Mouse (Mus musculus): ENCODE measurements at regions not wholly inside any gene's neighbourhood (a gene's known extent, or its start where the extent isn't known, plus 50 kb on each side); places are given as distances from the start of the nearest gene placed in this dataset.
A peak's percentile ranks its signal among the peaks of the same experiment; 100 is the strongest.

- DNase-seq (ENCODE audit: low spot score) (peak; percentile 10), ATAC-seq (ENCODE audit: low FRiP score) (peak; percentile 54; the same call in 1 of the 2 replicates)
- H3K4me1 ChIP-seq (replicated peaks; ENCODE audit: control insufficient read depth, insufficient read depth, low read length), result no peaks in the 10 kb centered on the region
- 66% methylated on average over 7 of the region's 7 CpGs for WGBS
- no peak overlapping the region for H3K4me2 ChIP-seq (replicated peaks; ENCODE audit: low read depth, low read length)
- no peaks in the 10 kb centered on the region for H3K9me3 ChIP-seq (ENCODE audit: control insufficient read depth, low read length)
- H3K27me3 ChIP-seq (ENCODE audit: control insufficient read depth, insufficient read depth, low read length), result no peaks in the 10 kb centered on the region
- no peaks in the 10 kb centered on the region for H3K36me3 ChIP-seq (ENCODE audit: control insufficient read depth, insufficient read depth, low read length)
- H3K4me3 ChIP-seq (ENCODE audit: low read depth, low read length), result no peak overlapping the region
- H3K9ac ChIP-seq (ENCODE audit: low read depth, low read length), result no peak overlapping the region
- H3K27ac ChIP-seq (ENCODE audit: low read depth, low read length), result no peak overlapping the region
These were observed 133.4 kb upstream of the D16Ertd472e start for GRCm38 (mm10) chr16:78709943-78710342.

GRCm38 (mm10) chr16:78707566-78707965 lies 131.1 kb upstream of the D16Ertd472e start:
- Histone ChIP-seq H3K4me1 (replicated peaks; ENCODE audit: control insufficient read depth, insufficient read depth, low read length) (no peaks in the 10 kb centered on the region), H3K4me3 (ENCODE audit: low read depth, low read length) (no peak overlapping the region), H3K27me3 (ENCODE audit: control insufficient read depth, insufficient read depth, low read length) (no peaks in the 10 kb centered on the region), H3K27ac (ENCODE audit: low read depth, low read length) (no peak overlapping the region), H3K36me3 (ENCODE audit: control insufficient read depth, insufficient read depth, low read length) (no peaks in the 10 kb centered on the region), H3K4me2 (replicated peaks; ENCODE audit: low read depth, low read length) (no peak overlapping the region), H3K9me3 (ENCODE audit: control insufficient read depth, low read length) (no peaks in the 10 kb centered on the region), H3K9ac (ENCODE audit: low read depth, low read length) (no peak overlapping the region)
- WGBS, result 91% methylated on average over 4 of the region's 4 CpGs
- DNase-seq (ENCODE audit: low spot score), result no peak
- no peak for ATAC-seq (ENCODE audit: low FRiP score)

- ATAC-seq (ENCODE audit: low FRiP score), result no peak
These were observed 130.7 kb upstream of the D16Ertd472e start for GRCm38 (mm10) chr16:78707165-78707564.

GRCm38 (mm10) chr16:78697514-78698209 lies 121.2 kb upstream of the D16Ertd472e start:
- Histone ChIP-seq H3K27me3 (ENCODE audit: control insufficient read depth, insufficient read depth, low read length) (no peaks in the 10 kb centered on the region), H3K9ac (ENCODE audit: low read depth, low read length) (no peak overlapping the region), H3K4me2 (replicated peaks; ENCODE audit: low read depth, low read length) (no peak overlapping the region), H3K4me3 (ENCODE audit: low read depth, low read length) (no peak overlapping the region), H3K27ac (ENCODE audit: low read depth, low read length) (no peak overlapping the region), H3K4me1 (replicated peaks; ENCODE audit: control insufficient read depth, insufficient read depth, low read length) (no peaks in the 10 kb centered on the region), H3K36me3 (ENCODE audit: control insufficient read depth, insufficient read depth, low read length) (no peaks in the 10 kb centered on the region), H3K9me3 (ENCODE audit: control insufficient read depth, low read length) (no peaks in the 10 kb centered on the region)
- 65% methylated on average over 3 of the region's 3 CpGs for WGBS
- DNase-seq (ENCODE audit: low spot score), result no peak
- no peak for ATAC-seq (ENCODE audit: low FRiP score)

More at GRCm38 (mm10) chr16:78707165-78707564, 130.7 kb upstream of the D16Ertd472e start:
- Histone ChIP-seq H3K9me3 (ENCODE audit: control insufficient read depth, low read length) (no peaks in the 10 kb centered on the region), H3K4me3 (ENCODE audit: low read depth, low read length) (no peak overlapping the region), H3K9ac (ENCODE audit: low read depth, low read length) (no peak overlapping the region), H3K4me1 (replicated peaks; ENCODE audit: control insufficient read depth, insufficient read depth, low read length) (no peaks in the 10 kb centered on the region), H3K4me2 (replicated peaks; ENCODE audit: low read depth, low read length) (no peak overlapping the region), H3K36me3 (ENCODE audit: control insufficient read depth, insufficient read depth, low read length) (no peaks in the 10 kb centered on the region), H3K27me3 (ENCODE audit: control insufficient read depth, insufficient read depth, low read length) (no peaks in the 10 kb centered on the region), H3K27ac (ENCODE audit: low read depth, low read length) (no peak overlapping the region)
- 90% methylated on average over 7 of the region's 7 CpGs for WGBS
- DNase-seq (ENCODE audit: low spot score), result no peak

- H3K27me3 ChIP-seq (ENCODE audit: control insufficient read depth, insufficient read depth, low read length), result no peaks in the 10 kb centered on the region
- no peak overlapping the region for H3K9ac ChIP-seq (ENCODE audit: low read depth, low read length)
- H3K4me1 ChIP-seq (replicated peaks; ENCODE audit: control insufficient read depth, insufficient read depth, low read length), result no peaks in the 10 kb centered on the region
- no peak overlapping the region for H3K4me3 ChIP-seq (ENCODE audit: low read depth, low read length)
- H3K36me3 ChIP-seq (ENCODE audit: control insufficient read depth, insufficient read depth, low read length), result no peaks in the 10 kb centered on the region
- ATAC-seq (ENCODE audit: low FRiP score), result no peak
- no peak for DNase-seq (ENCODE audit: low spot score)
- H3K9me3 ChIP-seq (ENCODE audit: control insufficient read depth, low read length), result no peaks in the 10 kb centered on the region
- no peak overlapping the region for H3K27ac ChIP-seq (ENCODE audit: low read depth, low read length)
- H3K4me2 ChIP-seq (replicated peaks; ENCODE audit: low read depth, low read length), result no peak overlapping the region
These were observed 111.7 kb upstream of the D16Ertd472e start for GRCm38 (mm10) chr16:78688251-78688650.

- Histone ChIP-seq H3K9ac (ENCODE audit: low read depth, low read length) (no peak overlapping the region), H3K4me1 (replicated peaks; ENCODE audit: control insufficient read depth, insufficient read depth, low read length) (no peaks in the 10 kb centered on the region), H3K4me2 (replicated peaks; ENCODE audit: low read depth, low read length) (no peak overlapping the region), H3K27me3 (ENCODE audit: control insufficient read depth, insufficient read depth, low read length) (no peaks in the 10 kb centered on the region), H3K9me3 (ENCODE audit: control insufficient read depth, low read length) (no peaks in the 10 kb centered on the region), H3K36me3 (ENCODE audit: control insufficient read depth, insufficient read depth, low read length) (no peaks in the 10 kb centered on the region), H3K4me3 (ENCODE audit: low read depth, low read length) (no peak overlapping the region), H3K27ac (ENCODE audit: low read depth, low read length) (no peak overlapping the region)
- no peak for ATAC-seq (ENCODE audit: low FRiP score)
- DNase-seq (ENCODE audit: low spot score), result no peak
- 42% methylated on average over 1 of the region's 1 CpGs for WGBS
These were observed 108.7 kb upstream of the D16Ertd472e start for GRCm38 (mm10) chr16:78685160-78685559.

- Histone ChIP-seq H3K27me3 (ENCODE audit: control insufficient read depth, insufficient read depth, low read length) (no peaks in the 10 kb centered on the region), H3K4me1 (replicated peaks; ENCODE audit: control insufficient read depth, insufficient read depth, low read length) (no peaks in the 10 kb centered on the region), H3K9me3 (ENCODE audit: control insufficient read depth, low read length) (no peaks in the 10 kb centered on the region), H3K9ac (ENCODE audit: low read depth, low read length) (no peak overlapping the region), H3K36me3 (ENCODE audit: control insufficient read depth, insufficient read depth, low read length) (no peaks in the 10 kb centered on the region), H3K4me2 (replicated peaks; ENCODE audit: low read depth, low read length) (no peak overlapping the region), H3K27ac (ENCODE audit: low read depth, low read length) (no peak overlapping the region), H3K4me3 (ENCODE audit: low read depth, low read length) (no peak overlapping the region)
- no peak for ATAC-seq (ENCODE audit: low FRiP score)
- no peak for DNase-seq (ENCODE audit: low spot score)
- WGBS, result 72% methylated on average over 8 of the region's 8 CpGs
These were observed 107.5 kb upstream of the D16Ertd472e start for GRCm38 (mm10) chr16:78684031-78684430.

GRCm38 (mm10) chr16:78661126-78661525 lies 84.6 kb upstream of the D16Ertd472e start:
- Histone ChIP-seq H3K9ac (ENCODE audit: low read depth, low read length) (no peak overlapping the region), H3K27me3 (ENCODE audit: control insufficient read depth, insufficient read depth, low read length) (no peaks in the 10 kb centered on the region), H3K9me3 (ENCODE audit: control insufficient read depth, low read length) (no peaks in the 10 kb centered on the region), H3K4me3 (ENCODE audit: low read depth, low read length) (no peak overlapping the region), H3K4me2 (replicated peaks; ENCODE audit: low read depth, low read length) (no peak overlapping the region), H3K36me3 (ENCODE audit: control insufficient read depth, insufficient read depth, low read length) (no peaks in the 10 kb centered on the region), H3K27ac (ENCODE audit: low read depth, low read length) (no peak overlapping the region), H3K4me1 (replicated peaks; ENCODE audit: control insufficient read depth, insufficient read depth, low read length) (no peaks in the 10 kb centered on the region)
- 90% methylated on average over 7 of the region's 7 CpGs for WGBS
- ATAC-seq (ENCODE audit: low FRiP score) (no peak), DNase-seq (ENCODE audit: low spot score) (no peak)

GRCm38 (mm10) chr16:78644710-78645109 lies 68.2 kb upstream of the D16Ertd472e start:
- H3K4me3 ChIP-seq (ENCODE audit: low read depth, low read length), result no peak overlapping the region
- H3K4me1 ChIP-seq (replicated peaks; ENCODE audit: control insufficient read depth, insufficient read depth, low read length), result no peaks in the 10 kb centered on the region
- no peak overlapping the region for H3K27ac ChIP-seq (ENCODE audit: low read depth, low read length)
- H3K27me3 ChIP-seq (ENCODE audit: control insufficient read depth, insufficient read depth, low read length), result no peaks in the 10 kb centered on the region
- WGBS, result 5% methylated on average over 1 of the region's 1 CpGs
- H3K4me2 ChIP-seq (replicated peaks; ENCODE audit: low read depth, low read length), result no peak overlapping the region
- no peak for ATAC-seq (ENCODE audit: low FRiP score)
- H3K36me3 ChIP-seq (ENCODE audit: control insufficient read depth, insufficient read depth, low read length), result no peaks in the 10 kb centered on the region
- H3K9ac ChIP-seq (ENCODE audit: low read depth, low read length), result no peak overlapping the region
- no peaks in the 10 kb centered on the region for H3K9me3 ChIP-seq (ENCODE audit: control insufficient read depth, low read length)
- peak; percentile 46 for DNase-seq (ENCODE audit: low spot score)

Measured in hindbrain, embryonic 11.5 days (tissue).